Mouse (Mus musculus): ENCODE results near the gene Mob3b.

GRCm38 (mm10) chr4:34980461-34981039 is 176.7 kb downstream of the Mob3b start:
- TF ChIP-seq CTCF (IDR thresholded peaks at IDR 0.05; ENCODE audit: low read depth, low read length) (no peak), POLR2A (IDR thresholded peaks at IDR 0.05; ENCODE audit: extremely low read depth, insufficient read depth, low read length) (no peak)

All from liver, adult 2 months (tissue).